Mouse (Mus musculus) embryonic stem cell, embryonic (primary cell): Measurements from ENCODE around the gene Wbp2nl.

Experiments used
- CTCF ChIA-PET, 4 experiments: fragments of 300-600 bp in 2 of 4; fragments of 350-600 bp in 2 of 4; sonication (Branson Sonifier 250); formaldehyde crosslinking; loops; one replicate each; lab custom pipeline; 2022; ENCODE audit warnings: inconsistent platforms in 2 of 4; lab: Charles Lee
- POLR2A ChIA-PET, 4 experiments: fragments of 300-600 bp in 2 of 4; fragments of 350-600 bp in 2 of 4; sonication (Branson Sonifier 250); formaldehyde crosslinking; loops; one replicate each; lab custom pipeline; 2022; ENCODE audit warnings: antibody characterized with exemption in 4 of 4, inconsistent platforms in 1 of 4; lab: Charles Lee

The Wbp2nl gene

GRCm38 (mm10) chr15:82339150-82339549 lies 40.4 kb downstream of the Wbp2nl start:
- ChIA-PET POLR2A (interaction anchor here in 3 of 4 experiments (0.6 to 3.5 kb wide), 41 partner anchors 8 to 952 kb away, joined by 3 to 43 read pairs (median 5); partner anchors contain the start of genes Ndufa6 (in 3 of the 3), Poldip3 (in 2 of the 3), 1500009C09Rik (in 1 of the 3) and Polr3h (in 1 of the 3)), CTCF (interaction anchor here in 3 of 4 experiments (0.6 to 2.9 kb wide), 6 partner anchors 14 to 720 kb away, joined by 3 to 16 read pairs (median 4); partner anchors contain the start of gene Ndufa6 (in 2 of the 3))

- ChIA-PET POLR2A (interaction anchor here in 3 of 4 experiments (0.6 to 3.5 kb wide), 23 partner anchors 9 to 951 kb away, joined by 3 to 43 read pairs (median 6); partner anchors contain the start of genes Ndufa6 (in 3 of the 3) and Poldip3 (in 2 of the 3)), CTCF (interaction anchor here in 2 of 4 experiments (0.9 to 2.9 kb wide), 3 partner anchors 14 to 69 kb away, joined by 5 to 16 read pairs (median 5); partner anchors contain the start of gene Ndufa6 (in 2 of the 2))
These were observed 41.0 kb downstream of the Wbp2nl start for GRCm38 (mm10) chr15:82339634-82340254.

DNA sequence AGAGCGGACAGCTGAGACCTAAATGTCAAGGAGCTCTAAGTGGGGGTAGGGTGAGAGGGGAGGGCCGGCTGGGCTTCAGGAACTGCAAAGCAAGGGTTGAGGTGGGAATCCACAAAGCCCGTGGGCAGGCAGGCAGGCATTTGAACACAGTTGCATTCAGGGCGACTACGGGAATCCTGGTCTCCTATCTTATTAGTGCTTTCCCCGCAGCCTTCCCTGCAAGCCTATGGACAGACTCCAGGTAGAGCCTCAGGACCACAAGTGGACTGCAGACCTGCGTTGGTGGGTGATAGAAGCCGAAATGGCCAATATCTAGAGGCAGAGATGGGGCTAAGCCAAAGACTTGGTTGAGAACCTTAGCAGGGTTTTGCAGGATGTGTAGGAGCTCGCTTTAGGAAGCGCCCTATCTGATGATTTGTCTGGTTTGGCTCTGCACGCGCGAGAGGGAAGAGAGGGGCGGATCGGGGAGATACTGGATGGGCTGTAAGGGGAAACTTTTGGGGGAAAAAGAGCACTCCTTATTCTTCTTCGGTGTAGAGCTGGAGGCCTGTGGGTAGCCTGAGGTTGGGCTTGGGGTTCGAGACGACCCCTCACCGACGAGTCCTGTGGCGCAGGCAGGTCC lies 41.8 kb downstream of the Wbp2nl start:
- ChIA-PET POLR2A (interaction anchor here in 3 of 4 experiments (0.9 to 3.5 kb wide), 7 partner anchors 11 to 699 kb away, joined by 3 to 43 read pairs (median 7); partner anchors contain the start of gene Ndufa6 (in 3 of the 3)), CTCF (interaction anchor here in 2 of 4 experiments (0.7 to 2.9 kb wide), 3 partner anchors 14 to 1004 kb away, joined by 3 to 16 read pairs (median 5); partner anchors contain the start of gene Ndufa6 (in 1 of the 2))

DNA sequence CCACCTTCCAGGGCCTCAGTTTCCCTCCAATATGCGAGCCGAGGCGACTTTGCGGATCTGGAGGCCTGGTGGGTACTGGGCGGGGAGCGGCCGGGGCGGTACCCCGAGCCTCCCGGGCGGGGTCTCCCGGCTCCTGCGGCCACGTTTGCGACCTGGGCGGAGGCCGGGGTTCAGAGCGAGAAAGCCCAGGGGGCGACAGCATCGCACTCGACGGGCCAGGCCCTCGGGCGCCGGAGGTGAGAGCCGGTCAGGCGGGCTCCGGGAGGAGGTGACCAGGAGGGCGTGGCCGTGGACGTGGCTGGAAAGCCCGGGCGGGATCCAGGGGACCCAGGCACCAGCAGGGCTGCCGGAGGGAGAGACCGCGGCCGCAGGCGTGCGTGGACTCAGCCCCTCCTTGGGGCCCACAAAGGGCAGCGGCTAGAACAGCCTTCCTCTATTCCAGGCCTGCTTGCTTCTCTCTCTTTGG lies 42.3 kb downstream of the Wbp2nl start:
- POLR2A ChIA-PET = interaction anchor here in 2 of 4 experiments (1.7 to 3.5 kb wide), 3 partner anchors 13 to 20 kb away, joined by 7 to 24 read pairs (median 19); partner anchors contain the start of gene Ndufa6 (in 1 of the 2)
- CTCF ChIA-PET = interaction anchor here in 1 of 4 experiments (0.7 kb wide), 1 partner anchor 1003 kb away, joined by 3 read pairs; no protein-coding TSS in a partner anchor

GRCm38 (mm10) chr15:82341675-82342542 lies 43.2 kb downstream of the Wbp2nl start:
- CTCF ChIA-PET = no interaction called here
- POLR2A ChIA-PET = interaction anchor here in 2 of 4 experiments (1.1 to 5.0 kb wide), 2 partner anchors 12 to 43 kb away, joined by 3 to 34 read pairs; partner anchors contain the start of genes Ndufa6 (in 1 of the 2) and Wbp2nl (in 1 of the 2)

DNA sequence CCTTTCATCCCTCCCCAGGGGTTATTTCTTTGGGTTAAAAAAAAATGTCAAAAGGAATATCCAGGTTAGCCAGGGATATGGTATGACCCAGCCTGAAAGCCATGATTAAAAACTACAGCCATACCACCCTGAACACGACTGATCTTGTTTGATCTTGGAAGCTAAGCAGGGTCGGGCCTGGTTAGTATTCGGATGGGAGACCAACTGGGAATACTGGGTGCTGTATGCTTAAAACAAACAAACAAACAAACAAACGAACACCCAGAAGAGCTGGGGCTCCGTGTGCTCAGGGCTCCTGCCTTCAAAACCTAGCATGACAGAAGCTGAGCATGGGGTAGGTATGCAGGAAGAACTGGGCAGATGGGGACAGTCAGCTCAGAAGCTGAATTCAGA lies 43.8 kb downstream of the Wbp2nl start:
- ChIA-PET POLR2A (interaction anchor here in 3 of 4 experiments (0.6 to 5.1 kb wide), 5 partner anchors 11 to 372 kb away, joined by 3 to 34 read pairs (median 3); partner anchors contain the start of genes Ndufa6 (in 3 of the 3) and Wbp2nl (in 1 of the 3)), CTCF (interaction anchor here in 1 of 4 experiments (0.5 kb wide), 1 partner anchor 744 kb away, joined by 19 read pairs; no protein-coding TSS in a partner anchor)

- POLR2A ChIA-PET = interaction anchor here in 3 of 4 experiments (0.7 to 5.1 kb wide), 9 partner anchors 10 to 278 kb away, joined by 3 to 34 read pairs (median 3); partner anchors contain the start of genes Ndufa6 (in 3 of the 3) and Wbp2nl (in 1 of the 3)
- CTCF ChIA-PET = interaction anchor here in 1 of 4 experiments (0.5 kb wide), 1 partner anchor 743 kb away, joined by 19 read pairs; no protein-coding TSS in a partner anchor
These were observed 44.9 kb downstream of the Wbp2nl start for GRCm38 (mm10) chr15:82343368-82344287.

DNA sequence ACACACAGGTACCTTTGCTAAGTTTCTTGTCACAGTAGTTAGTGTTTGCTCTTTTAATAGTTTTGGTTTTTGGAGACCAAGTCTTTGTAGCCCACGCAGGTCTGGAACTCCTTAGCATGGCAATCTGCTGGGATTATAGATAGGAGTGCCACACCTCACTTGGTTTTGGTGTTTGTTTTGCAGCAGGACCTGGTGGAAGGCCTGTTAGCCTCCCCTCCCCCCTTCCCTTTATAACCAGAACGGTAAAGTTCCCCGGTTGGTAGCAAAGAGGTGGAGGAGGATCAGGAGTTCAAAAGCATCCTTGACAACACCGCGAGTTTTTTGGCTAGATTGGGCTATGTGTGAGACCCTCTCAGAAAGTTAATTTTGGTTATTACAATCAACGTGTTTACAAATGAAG lies 46.2 kb downstream of the Wbp2nl start:
- CTCF ChIA-PET = interaction anchor here in 1 of 4 experiments (2.0 to 2.3 kb wide), 2 partner anchors 10 to 741 kb away, joined by 5 to 16 read pairs; partner anchors contain the start of gene Ndufa6
- POLR2A ChIA-PET = interaction anchor here in 3 of 4 experiments (0.6 to 5.1 kb wide), 12 partner anchors 9 to 98 kb away, joined by 3 to 34 read pairs (median 10); partner anchors contain the start of genes Ndufa6 (in 2 of the 3), Sept3 (in 1 of the 3) and Wbp2nl (in 1 of the 3)

- ChIA-PET CTCF (interaction anchor here in 3 of 4 experiments (0.5 to 2.3 kb wide), 7 partner anchors 9 to 740 kb away, joined by 3 to 16 read pairs (median 4); partner anchors contain the start of gene Ndufa6 (in 1 of the 3)), POLR2A (interaction anchor here (0.5 to 6.4 kb wide), 35 partner anchors 8 to 906 kb away, joined by 3 to 34 read pairs (median 5); partner anchors contain the start of genes Ndufa6 (in 3 of the 4), Srebf2 (in 3 of the 4), Poldip3 (in 2 of the 4) and Wbp2nl (in 2 of the 4))
These were observed 47.2 kb downstream of the Wbp2nl start for GRCm38 (mm10) chr15:82345820-82346470.

GRCm38 (mm10) chr15:82346580-82347302 lies 48.0 kb downstream of the Wbp2nl start:
- ChIA-PET POLR2A (interaction anchor here in 3 of 4 experiments (0.6 to 6.4 kb wide), 34 partner anchors 7 to 803 kb away, joined by 3 to 34 read pairs (median 5); partner anchors contain the start of genes Ndufa6 (in 3 of the 3), Srebf2 (in 3 of the 3), Naga (in 2 of the 3) and Pheta2 (in 2 of the 3)), CTCF (interaction anchor here in 2 of 4 experiments (0.7 to 2.3 kb wide), 6 partner anchors 8 to 739 kb away, joined by 3 to 16 read pairs (median 4); partner anchors contain the start of gene Ndufa6 (in 1 of the 2))

- ChIA-PET POLR2A (interaction anchor here in 3 of 4 experiments (0.6 to 6.4 kb wide), 20 partner anchors 7 to 802 kb away, joined by 3 to 34 read pairs (median 6); partner anchors contain the start of genes Naga (in 2 of the 3), Ndufa6 (in 2 of the 3), Pheta2 (in 2 of the 3) and Smdt1 (in 2 of the 3)), CTCF (interaction anchor here in 1 of 4 experiments (0.7 to 1.3 kb wide), 2 partner anchors 54 to 76 kb away, joined by 4 read pairs; no protein-coding TSS in a partner anchor)
These were observed 48.5 kb downstream of the Wbp2nl start for GRCm38 (mm10) chr15:82347303-82347676.

DNA sequence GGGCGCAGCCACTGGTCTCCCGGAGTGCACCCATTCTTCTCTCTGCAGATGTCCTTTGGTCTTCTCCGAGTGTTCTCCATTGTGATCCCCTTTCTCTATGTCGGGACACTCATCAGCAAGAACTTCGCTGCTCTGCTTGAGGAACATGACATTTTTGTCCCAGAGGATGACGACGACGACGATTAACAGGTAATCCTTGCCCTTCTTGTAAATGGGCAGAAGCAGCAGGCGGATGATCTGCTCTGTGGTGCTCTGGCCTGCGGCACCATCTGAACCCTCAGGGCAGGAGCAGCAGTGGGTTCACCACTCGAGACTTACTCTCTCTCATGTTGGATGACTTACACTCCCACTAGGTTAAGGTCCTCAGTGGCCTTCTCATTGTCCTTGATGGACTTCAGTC lies 49.1 kb downstream of the Wbp2nl start:
- ChIA-PET CTCF (interaction anchor here in 1 of 4 experiments (0.6 kb wide), 1 partner anchor 74 kb away, joined by 3 read pairs; no protein-coding TSS in a partner anchor), POLR2A (interaction anchor here in 3 of 4 experiments (0.5 to 6.4 kb wide), 10 partner anchors 7 to 696 kb away, joined by 3 to 34 read pairs (median 6); partner anchors contain the start of genes Naga (in 2 of the 3), Pheta2 (in 2 of the 3), Smdt1 (in 2 of the 3) and Ndufa6 (in 1 of the 3))

DNA sequence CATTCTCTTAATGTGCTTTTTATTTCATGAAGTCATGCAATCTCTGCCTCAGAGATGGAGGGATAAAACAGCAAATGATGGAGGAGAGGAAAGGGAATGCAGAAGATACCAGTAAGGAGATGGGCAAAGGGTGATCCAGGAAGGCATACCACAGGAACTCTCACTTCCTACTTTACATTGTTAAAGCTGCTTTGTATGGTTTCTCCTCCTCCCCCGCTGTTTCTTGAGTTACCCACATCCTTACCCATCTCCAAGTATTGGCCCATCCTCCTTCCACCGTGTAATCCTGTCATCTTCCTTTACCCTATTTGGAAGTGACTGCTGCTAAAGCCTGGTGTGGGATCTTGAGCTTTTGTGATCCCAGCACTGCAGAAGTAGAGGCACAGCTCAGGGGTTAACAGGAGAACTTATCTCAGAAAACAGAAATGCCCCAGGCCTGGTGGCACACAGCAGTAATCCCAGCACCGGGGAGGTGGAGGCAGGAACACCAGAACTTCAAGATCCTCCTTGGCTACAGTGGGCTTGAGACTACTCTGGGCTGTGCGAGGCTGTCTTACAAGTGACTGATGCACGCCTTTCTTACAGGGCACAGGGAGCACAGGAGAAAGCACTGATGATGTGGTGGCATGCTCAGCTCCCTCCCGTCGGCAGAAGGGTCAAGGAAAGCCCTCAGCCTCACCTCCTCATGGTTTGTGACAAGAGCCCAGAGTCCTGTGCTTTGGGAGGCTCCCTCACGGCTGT lies 49.7 kb downstream of the Wbp2nl start:
- ChIA-PET POLR2A (interaction anchor here in 2 of 4 experiments (0.5 to 6.4 kb wide), 4 partner anchors 9 to 10 kb away, joined by 3 to 34 read pairs (median 8); partner anchors contain the start of genes Naga (in 2 of the 2), Pheta2 (in 2 of the 2) and Smdt1 (in 2 of the 2)), CTCF (interaction anchor here in 1 of 4 experiments (0.6 kb wide), 1 partner anchor 75 kb away, joined by 3 read pairs; no protein-coding TSS in a partner anchor)
